Mouse (Mus musculus) cortical plate, adult 2 months (tissue): ENCODE results near the gene 3110040M04Rik.

Experiments
- CTCF ChIP-seq: fragments of 200-500 bp; IDR thresholded peaks from 2 replicates; pipeline ENCODE4 v1.5.1; 2011; ENCODE audit warnings: mild to moderate bottlenecking, control low read depth, low read length; ENCODE audit not compliant: insufficient read depth; ENCODE audit errors: extremely low read depth
- POLR2A ChIP-seq: fragments of 200-500 bp; IDR thresholded peaks from 2 replicates; pipeline ENCODE4 v1.6.1; 2011; ENCODE audit warnings: mild to moderate bottlenecking, low read length, control low read depth; ENCODE audit not compliant: insufficient read depth; ENCODE audit errors: extremely low read depth

DNA sequence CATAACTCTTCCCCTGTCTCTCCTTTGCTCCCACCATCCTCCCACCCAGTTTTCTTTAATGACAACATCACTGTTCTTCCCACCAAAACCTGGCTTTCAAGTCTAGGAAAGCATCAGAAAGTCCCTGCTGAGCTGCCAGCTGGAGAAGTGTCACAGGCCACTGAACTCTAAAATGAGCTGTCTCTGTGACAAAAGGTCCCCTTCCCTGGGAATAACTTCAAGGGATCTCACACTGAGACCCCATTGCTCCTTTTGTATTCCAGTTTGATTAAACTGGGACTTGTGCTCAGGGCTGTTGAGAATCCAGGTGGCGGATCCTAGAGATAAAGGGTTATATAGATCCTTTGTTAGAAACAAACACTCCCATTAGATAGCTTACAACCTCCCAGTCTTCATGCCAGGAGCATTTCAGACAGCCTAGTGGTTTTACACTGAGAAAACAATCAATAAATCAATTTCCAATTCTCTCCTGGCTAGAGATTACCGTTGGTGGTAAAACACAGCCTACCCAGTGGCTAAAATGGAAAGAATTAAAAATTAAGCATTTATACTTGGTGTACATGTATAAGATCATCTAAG is 25.3 kb upstream of the 3110040M04Rik start:
- TF ChIP-seq CTCF (no peak), POLR2A (no peak)
